Mouse (Mus musculus) neural tube, embryonic 15.5 days (tissue): ENCODE results near the gene Tmc4. TPM values are rescaled to one million over a fixed set of nuclear protein-coding genes. Genes with fewer than 3 reads are reported as not detected.

Experiments used
- ATAC-seq: fragments of 200-750 bp; cut with Nextera tagmentation; 2 replicates; pipeline ENCODE4 v1.8.0; 2017; ENCODE audit warnings: mild to moderate bottlenecking, moderate TSS enrichment, moderate library complexity; ENCODE audit not compliant: low FRiP score
- H3K27ac ChIP-seq: fragments of 300-500 bp; sonication (generic); replicated peaks from 2 replicates; pipeline ENCODE4 v1.5.1; 2015; ENCODE audit warnings: mild to moderate bottlenecking, inconsistent platforms
- H3K27me3 ChIP-seq: fragments of 300-500 bp; sonication (generic); replicated peaks from 2 replicates; pipeline ENCODE4 v1.6.1; 2015; ENCODE audit warnings: inconsistent platforms
- H3K36me3 ChIP-seq: fragments of 300-500 bp; sonication (generic); 2 replicates; pipeline ENCODE4 v1.6.1; 2015; ENCODE audit warnings: inconsistent platforms
- H3K4me1 ChIP-seq: fragments of 300-500 bp; sonication (generic); 2 replicates; pipeline ENCODE4 v1.6.1; 2015; ENCODE audit warnings: inconsistent platforms
- H3K4me2 ChIP-seq: fragments of 300-500 bp; sonication (generic); 2 replicates; pipeline ENCODE4 v1.6.1; 2015; ENCODE audit warnings: inconsistent platforms, mild to moderate bottlenecking, moderate library complexity
- H3K4me3 ChIP-seq: fragments of 300-500 bp; sonication (generic); replicated peaks from 2 replicates; pipeline ENCODE4 v1.5.1; 2015; ENCODE audit warnings: mild to moderate bottlenecking, inconsistent platforms
- H3K9ac ChIP-seq: fragments of 300-500 bp; sonication (generic); replicated peaks from 2 replicates; pipeline ENCODE4 v1.6.1; 2015; ENCODE audit warnings: mild to moderate bottlenecking, inconsistent platforms
- H3K9me3 ChIP-seq: fragments of 300-500 bp; sonication (generic); replicated peaks from 2 replicates; pipeline ENCODE4 v1.6.1; 2016; ENCODE audit warnings: inconsistent platforms
- WGBS: fragments of 180-500 bp; shearing (Covaris S2); methylation state at CpG from one replicate; pipeline ENCODE4 v1.1.7; 2015; ENCODE audit warnings: mixed read lengths; 5-methylcytosine and 5-hydroxymethylcytosine counted together
- polyA plus RNA-seq: library from polyadenylated mRNA; unstranded; fragments of >200 nt; fragmentation: Nextera tagmentation; extraction: Ambion mirVana; gene quantifications from 2 replicates; pipeline ENCODE4 v1.2.1, GENCODE M21; 2015

Tmc4 gene
- polyA plus RNA-seq, 1 experiment from 2014 or later = 5.6 TPM

GRCm38 (mm10) chr7:3691919-3692318 is 14.6 kb upstream of the Tmc4 start:
- Histone ChIP-seq H3K27ac (peak overlapping the region; percentile 96), H3K4me2 (peak overlapping the region; percentile 79), H3K9ac (peak overlapping the region; percentile 81), H3K4me1 (peaks cover 36% of the 10 kb centered on the region), H3K36me3 (peaks cover 27% of the 10 kb centered on the region), H3K27me3 (no peaks in the 10 kb centered on the region), H3K4me3 (peak overlapping the region; percentile 69), H3K9me3 (no peaks in the 10 kb centered on the region)
- WGBS = 32% methylated on average over 3 of the region's 3 CpGs
- ATAC-seq = no peak

GRCm38 (mm10) chr7:3685400-3686187 is 8.2 kb upstream of the Tmc4 start:
- ATAC-seq = no peak
- H3K9me3 ChIP-seq = no peaks in the 10 kb centered on the region
- no peaks in the 10 kb centered on the region for H3K27me3 ChIP-seq
- no peak overlapping the region for H3K4me2 ChIP-seq
- H3K36me3 ChIP-seq = peaks cover 44% of the 10 kb centered on the region
- 80% methylated on average over 31 of the region's 31 CpGs for WGBS
- H3K4me3 ChIP-seq = no peak overlapping the region
- H3K27ac ChIP-seq = peak overlapping the region; percentile 76
- H3K4me1 ChIP-seq = peaks cover 27% of the 10 kb centered on the region
- H3K9ac ChIP-seq = no peak overlapping the region

- Histone ChIP-seq H3K4me3 (no peak overlapping the region), H3K9ac (no peak overlapping the region), H3K4me2 (no peak overlapping the region), H3K27ac (peak overlapping the region; percentile 76), H3K4me1 (peaks cover 24% of the 10 kb centered on the region), H3K9me3 (no peaks in the 10 kb centered on the region), H3K36me3 (peaks cover 48% of the 10 kb centered on the region), H3K27me3 (no peaks in the 10 kb centered on the region)
- 65% methylated on average over 8 of the region's 8 CpGs for WGBS
- ATAC-seq = peak; percentile 21
Measured at GRCm38 (mm10) chr7:3684698-3685097, 7.3 kb upstream of the Tmc4 start.

GRCm38 (mm10) chr7:3683908-3684550 is 6.7 kb upstream of the Tmc4 start:
- 48% methylated on average over 10 of the region's 10 CpGs for WGBS
- ATAC-seq = peak; percentile 66
- Histone ChIP-seq H3K9me3 (no peaks in the 10 kb centered on the region), H3K4me2 (peak overlapping the region; percentile 15), H3K36me3 (peaks cover 52% of the 10 kb centered on the region), H3K27ac (peak overlapping the region; percentile 76), H3K4me1 (peaks cover 24% of the 10 kb centered on the region), H3K9ac (no peak overlapping the region), H3K27me3 (no peaks in the 10 kb centered on the region), H3K4me3 (no peak overlapping the region)

GRCm38 (mm10) chr7:3676371-3676770 is 982 bp downstream of the Tmc4 start:
- H3K27ac ChIP-seq = no peak overlapping the region
- H3K4me2 ChIP-seq = no peak overlapping the region
- peaks cover 22% of the 10 kb centered on the region for H3K36me3 ChIP-seq
- no peaks in the 10 kb centered on the region for H3K27me3 ChIP-seq
- H3K9me3 ChIP-seq = no peaks in the 10 kb centered on the region
- ATAC-seq = no peak
- H3K9ac ChIP-seq = no peak overlapping the region
- no peaks in the 10 kb centered on the region for H3K4me1 ChIP-seq
- 87% methylated on average over 12 of the region's 12 CpGs for WGBS
- H3K4me3 ChIP-seq = no peak overlapping the region

- Histone ChIP-seq H3K4me1 (no peaks in the 10 kb centered on the region), H3K9me3 (no peaks in the 10 kb centered on the region), H3K36me3 (peaks cover 19% of the 10 kb centered on the region), H3K4me3 (no peak overlapping the region), H3K27me3 (no peaks in the 10 kb centered on the region), H3K9ac (no peak overlapping the region), H3K27ac (no peak overlapping the region), H3K4me2 (no peak overlapping the region)
- ATAC-seq = peak; percentile 29; the same call in 1 of the 2 replicates
- WGBS = 87% methylated on average over 3 of the region's 3 CpGs
Measured at GRCm38 (mm10) chr7:3675228-3675548, 2.2 kb downstream of the Tmc4 start.

GRCm38 (mm10) chr7:3674507-3675227 is 2.7 kb downstream of the Tmc4 start:
- peak; percentile 88; the same call in 1 of the 2 replicates for ATAC-seq

GRCm38 (mm10) chr7:3666921-3667391 is 10.4 kb downstream of the Tmc4 start:
- ATAC-seq = no peak
- Histone ChIP-seq H3K9me3 (no peaks in the 10 kb centered on the region), H3K9ac (no peak overlapping the region), H3K27ac (no peak overlapping the region), H3K4me3 (no peak overlapping the region), H3K36me3 (peaks cover 10% of the 10 kb centered on the region), H3K4me1 (peaks cover 27% of the 10 kb centered on the region), H3K4me2 (no peak overlapping the region), H3K27me3 (no peaks in the 10 kb centered on the region)
- 23% methylated on average over 14 of the region's 14 CpGs for WGBS

More at GRCm38 (mm10) chr7:3674507-3675227, 2.7 kb downstream of the Tmc4 start:
- Histone ChIP-seq H3K27me3 (no peaks in the 10 kb centered on the region), H3K9me3 (no peaks in the 10 kb centered on the region), H3K9ac (no peak overlapping the region), H3K4me1 (no peaks in the 10 kb centered on the region), H3K4me3 (no peak overlapping the region), H3K36me3 (peaks cover 17% of the 10 kb centered on the region), H3K4me2 (no peak overlapping the region), H3K27ac (no peak overlapping the region)
- 77% methylated on average over 10 of the region's 10 CpGs for WGBS

- Histone ChIP-seq H3K4me3 (peak within 1 kb of the TSS; percentile 68), H3K9me3 (no peaks in the 10 kb centered on the region), H3K27ac (peak within 1 kb of the TSS; percentile 84), H3K4me1 (peaks cover 27% of the 10 kb centered on the region), H3K27me3 (no peaks in the 10 kb centered on the region), H3K4me2 (peak within 1 kb of the TSS; percentile 68), H3K9ac (peak within 1 kb of the TSS; percentile 66), H3K36me3 (peaks cover 24% of the 10 kb centered on the region)
- WGBS = 4% methylated on average over 45 of the region's 45 CpGs
- ATAC-seq = peak; percentile 99
Measured at GRCm38 (mm10) chr7:3665215-3666114, 11.9 kb downstream of the Tmc4 start, which contains the start of gene Leng1. Gene Leng1 (minus strand): TSS chr7:3665840.

- peak; percentile 41 for ATAC-seq
- Histone ChIP-seq H3K36me3 (peaks cover 32% of the 10 kb centered on the region), H3K9ac (peak overlapping the region; percentile 66), H3K4me3 (peak overlapping the region; percentile 68), H3K4me2 (peak overlapping the region; percentile 68), H3K27me3 (no peaks in the 10 kb centered on the region), H3K27ac (peak overlapping the region; percentile 84), H3K9me3 (no peaks in the 10 kb centered on the region), H3K4me1 (peaks cover 27% of the 10 kb centered on the region)
- WGBS = 30% methylated on average over 15 of the region's 15 CpGs
Measured at GRCm38 (mm10) chr7:3664524-3665214, 12.7 kb downstream of the Tmc4 start.
